Mouse (Mus musculus) CH12.LX (cell line): ENCODE results near the gene Hnrnpa1. TPM values are rescaled to one million over a fixed set of nuclear protein-coding genes. Genes with fewer than 3 reads are reported as not detected.

Experiments used
- DNase-seq: peaks from one replicate; pipeline ENCODE4 v3.0.0-alpha.2; 2013; ENCODE audit errors: extremely low read depth
- H3K27ac ChIP-seq: 2 replicates; pipeline ENCODE4 v1.5.1; 2012; ENCODE audit warnings: low read depth, mild to moderate bottlenecking, control low read depth, moderate library complexity; ENCODE audit not compliant: insufficient read depth
- H3K27me3 ChIP-seq: replicated peaks from 2 replicates; pipeline ENCODE3; 2012; ENCODE audit warnings: inconsistent platforms
- H3K36me3 ChIP-seq, 2 experiments: replicated peaks in 1 of 2; 2 replicates each; pipeline versions ENCODE3 to v1.6.1; 2012; ENCODE audit warnings: inconsistent platforms in 1 of 2, low read length in 1 of 2, mild to moderate bottlenecking in 1 of 2, mixed read lengths in 1 of 2, moderate library complexity in 1 of 2; ENCODE audit not compliant: control insufficient read depth in 1 of 2, insufficient read depth in 1 of 2
- H3K4me1 ChIP-seq, 2 experiments: 2 replicates each; pipeline ENCODE4 v1.6.1; 2012; ENCODE audit warnings: inconsistent platforms in 1 of 2, moderate library complexity in 1 of 2; ENCODE audit not compliant: insufficient read depth in 2 of 2, control insufficient read depth in 1 of 2
- H3K4me2 ChIP-seq: 2 replicates; pipeline ENCODE4 v1.6.1; 2012; ENCODE audit warnings: low read depth, mild to moderate bottlenecking, control low read depth; ENCODE audit not compliant: poor library complexity, insufficient read depth, severe bottlenecking
- H3K4me3 ChIP-seq, 3 experiments: fragments of 150-350 bp in 1 of 3; sonication (generic) in 1 of 3; replicated peaks in 1 of 3; 2 replicates each; pipeline versions ENCODE3 to v1.5.1; 2011 to 2012; ENCODE audit warnings: low read depth in 2 of 3, low read length in 2 of 3, mild to moderate bottlenecking in 2 of 3, moderate library complexity in 2 of 3, control low read depth in 1 of 3, improper control_type of control experiment in 1 of 3, inconsistent platforms in 1 of 3, mixed read lengths in 1 of 3; ENCODE audit not compliant: poor library complexity in 1 of 3
- H3K79me2 ChIP-seq: replicated peaks from 2 replicates; pipeline ENCODE4 v1.6.1; 2012; ENCODE audit warnings: mild to moderate bottlenecking, moderate library complexity; ENCODE audit not compliant: control insufficient read depth, poor library complexity, insufficient read depth, severe bottlenecking; ENCODE audit errors: extremely low read depth
- H3K9ac ChIP-seq: 2 replicates; pipeline ENCODE4 v1.6.1; 2012; ENCODE audit warnings: low read depth, mild to moderate bottlenecking, control low read depth, moderate library complexity; ENCODE audit not compliant: insufficient read depth
- H3K9me3 ChIP-seq: replicated peaks from 2 replicates; pipeline ENCODE3; 2012; ENCODE audit warnings: low read length, inconsistent platforms, mixed read lengths
- BHLHE40 ChIP-seq: IDR thresholded peaks from 2 replicates; pipeline ENCODE4 v1.6.1; 2011; ENCODE audit warnings: mild to moderate bottlenecking, low read depth, low read length, improper control_type of control experiment
- CHD2 ChIP-seq: IDR thresholded peaks from 2 replicates; pipeline ENCODE4 v1.6.1; 2011; ENCODE audit warnings: low read length, improper control_type of control experiment
- CTCF ChIP-seq, 2 experiments: IDR thresholded peaks in 1 of 2; conservative IDR thresholded peaks in 1 of 2; 2 replicates each; pipeline ENCODE4 v1.5.1; 2011 to 2012; ENCODE audit warnings: low read depth in 2 of 2, low read length in 2 of 2, improper control_type of control experiment in 1 of 2, inconsistent platforms in 1 of 2, mild to moderate bottlenecking in 1 of 2, moderate library complexity in 1 of 2
- E2F4 ChIP-seq: IDR thresholded peaks from 2 replicates; pipeline ENCODE4 v1.6.1; 2011; ENCODE audit warnings: low read depth, low read length, improper control_type of control experiment; ENCODE audit not compliant: insufficient replicate concordance
- ELF1 ChIP-seq: IDR thresholded peaks from 2 replicates; pipeline ENCODE4 v1.6.1; 2014; ENCODE audit warnings: low read depth, mild to moderate bottlenecking, inconsistent platforms, low read length, improper control_type of control experiment
- IRF4 ChIP-seq: IDR thresholded peaks from 2 replicates; pipeline ENCODE4 v1.6.1; 2014; ENCODE audit warnings: low read depth, mild to moderate bottlenecking, inconsistent platforms, low read length, improper control_type of control experiment
- JUN ChIP-seq: IDR thresholded peaks from 2 replicates; pipeline ENCODE4 v1.6.1; 2011; ENCODE audit warnings: low read depth, mild to moderate bottlenecking, low read length, improper control_type of control experiment, moderate library complexity; ENCODE audit not compliant: insufficient read depth
- JUND ChIP-seq: conservative IDR thresholded peaks from 2 replicates; pipeline ENCODE4 v1.6.1; 2011; ENCODE audit warnings: low read depth, low read length, improper control_type of control experiment
- KAT2A ChIP-seq: IDR thresholded peaks from 2 replicates; pipeline ENCODE4 v1.6.1; 2012; ENCODE audit warnings: low read length, improper control_type of control experiment, inconsistent platforms; ENCODE audit not compliant: insufficient replicate concordance
- MAFK ChIP-seq: IDR thresholded peaks from 2 replicates; pipeline ENCODE4 v1.6.1; 2011; ENCODE audit warnings: low read length, improper control_type of control experiment; ENCODE audit not compliant: insufficient replicate concordance
- MYC ChIP-seq: IDR thresholded peaks from 2 replicates; pipeline ENCODE4 v1.6.1; 2011; ENCODE audit warnings: low read depth, mild to moderate bottlenecking, improper control_type of control experiment, low read length
- NELFE ChIP-seq: IDR thresholded peaks from 2 replicates; pipeline ENCODE4 v1.6.1; 2011; ENCODE audit warnings: low read depth, low read length, improper control_type of control experiment
- NRF1 ChIP-seq: IDR thresholded peaks from 2 replicates; pipeline ENCODE4 v1.6.1; 2014; ENCODE audit warnings: low read depth, mild to moderate bottlenecking, inconsistent platforms, low read length, improper control_type of control experiment, moderate library complexity
- SMC3 ChIP-seq: IDR thresholded peaks from 2 replicates; pipeline ENCODE4 v1.6.1; 2011; ENCODE audit warnings: low read depth, low read length, improper control_type of control experiment
- TBP ChIP-seq: conservative IDR thresholded peaks from 2 replicates; pipeline ENCODE4 v1.6.1; 2011; ENCODE audit warnings: low read depth, low read length, improper control_type of control experiment
- UBTF ChIP-seq: IDR thresholded peaks from 2 replicates; pipeline ENCODE4 v1.6.1; 2012; ENCODE audit warnings: low read depth, mild to moderate bottlenecking, inconsistent platforms, low read length, improper control_type of control experiment, moderate library complexity
- USF1 ChIP-seq: IDR thresholded peaks from 2 replicates; pipeline ENCODE4 v1.6.1; 2014; ENCODE audit warnings: low read depth, mild to moderate bottlenecking, inconsistent platforms, low read length, improper control_type of control experiment
- ZMIZ1 ChIP-seq: IDR thresholded peaks from 2 replicates; pipeline ENCODE4 v1.6.1; 2012; ENCODE audit warnings: low read depth, mild to moderate bottlenecking, inconsistent platforms, low read length, improper control_type of control experiment
- dilution Hi-C: fragments of 300-500 bp; cut with MboI; formaldehyde crosslinking; loops from 2 replicates; pipeline ENCODE4 v1.14.3; 2020; ENCODE audit warnings: low sequenced_read_pairs; ENCODE audit not compliant: extremely low pct_unique_long_range_greater_than_20kb, extremely low pct_ligation_motif_present
- in situ Hi-C: fragments of 300-500 bp; cut with MboI; formaldehyde crosslinking; loops from 3 replicates; pipeline ENCODE4 v1.14.3; 2019; ENCODE audit warnings: low sequenced_read_pairs, low pct_ligation_motif_present, low pct_unique_long_range_greater_than_20kb, mixed read lengths
- polyA plus RNA-seq: library from polyadenylated mRNA; unstranded; fragments of >175 nt; gene quantifications from 2 replicates; pipeline ENCODE4 v1.2.1, GENCODE M21; 2012; ENCODE audit warnings: low read depth; ENCODE audit not compliant: insufficient read length
- total RNA-seq, 2 experiments: library from RNA; depleted of rRNA; stranded (reverse); fragments of 300-350 nt in 1 of 2; fragments of >200 nt in 1 of 2; gene quantifications; 2 replicates each; pipeline ENCODE4 v1.2.3; 2012 to 2014

The Hnrnpa1 gene
- total and polyA plus RNA-seq, 3 experiments = 635 to 1,799 (median 757) TPM

- Histone ChIP-seq H3K9ac (no peak overlapping the region), H3K27me3 (no peaks in the 10 kb centered on the region), H3K4me2 (no peak overlapping the region), H3K9me3 (no peaks in the 10 kb centered on the region), H3K36me3 (no peaks in the 10 kb centered on the region), H3K4me1 (peaks cover 9 to 18% of the 10 kb centered on the region in 2 experiments), H3K4me3 (no peak overlapping the region), H3K27ac (no peak overlapping the region), H3K79me2 (no peaks in the 10 kb centered on the region)
- dilution Hi-C loops (no loop called here), in situ Hi-C loops (no loop called here)
- no peak for DNase-seq
- TF ChIP-seq JUN = no peak
- no peak for TF ChIP-seq BHLHE40
- TF ChIP-seq KAT2A = no peak
- no peak for TF ChIP-seq NELFE
- no peak for TF ChIP-seq MAFK
- TF ChIP-seq MYC = no peak
- no peak for TF ChIP-seq E2F4
- TF ChIP-seq TBP = no peak
- no peak for TF ChIP-seq IRF4
- TF ChIP-seq NRF1 = no peak
- no peak for TF ChIP-seq USF1
- no peak for TF ChIP-seq ELF1
Observed at GRCm38 (mm10) chr15:103259989-103260388, 19.8 kb downstream of the Hnrnpa1 start.

- in situ Hi-C loops (no loop called here), dilution Hi-C loops (no loop called here)
- H3K79me2 ChIP-seq = no peaks in the 10 kb centered on the region
- no peak overlapping the region for H3K4me2 ChIP-seq
- H3K4me3 ChIP-seq = no peak overlapping the region
- H3K36me3 ChIP-seq = no peaks in the 10 kb centered on the region
- no peak overlapping the region for H3K9ac ChIP-seq
- TF ChIP-seq CHD2 (no peak), UBTF (no peak), JUND (no peak), E2F4 (no peak), SMC3 (no peak), NRF1 (no peak), CTCF (conservative IDR thresholded peaks at IDR 0.05 in 1 of 2, IDR thresholded peaks at IDR 0.05 in 1 of 2; ENCODE audit: low read depth in 2 of 2, low read length in 2 of 2) (no peak), ZMIZ1 (no peak)
- H3K4me1 ChIP-seq = no peaks in the 10 kb centered on the region
- H3K9me3 ChIP-seq = no peaks in the 10 kb centered on the region
- no peaks in the 10 kb centered on the region for H3K27me3 ChIP-seq
- H3K27ac ChIP-seq = no peak overlapping the region
- DNase-seq = no peak
Observed at GRCm38 (mm10) chr15:103264794-103265193, 24.6 kb downstream of the Hnrnpa1 start.
